Comparison of ENCODE assay signal across 28 mouse cellular contexts in the genomic region with DNA sequence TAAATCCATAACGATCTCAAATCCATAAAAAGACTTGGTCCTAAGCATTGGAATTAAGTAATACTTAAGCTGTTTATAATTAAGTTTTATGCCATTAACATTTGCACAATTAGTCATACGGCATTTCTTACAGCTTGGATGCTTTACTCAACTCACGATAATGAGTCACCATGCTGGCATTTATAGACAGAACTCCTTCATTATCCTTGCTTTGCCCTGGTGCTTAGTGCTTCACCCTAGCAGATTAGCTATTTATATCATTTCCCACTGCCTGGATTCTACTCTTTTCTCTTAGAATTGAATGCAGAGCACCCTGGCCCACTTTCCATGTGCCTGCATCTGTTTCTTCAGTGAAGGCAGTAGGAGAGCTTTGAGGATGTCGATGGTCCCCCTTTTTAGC. TPM values are rescaled to one million over a fixed set of nuclear protein-coding genes. Genes with fewer than 3 reads are reported as not detected.
A peak's percentile ranks its signal among the peaks of the same experiment; 100 is the strongest.
DNase-seq lines count a peak whose midpoint lies in the region; ATAC-seq and TF ChIP-seq lines count a peak whose summit lies in the region.
"Had no signal": no experiment of that assay in that cellular context is flagged by ENCODE, and none has a peak within 500 bp of the region (broad histone marks: within the 10 kb centered on the region; RNA-seq: fewer than 3 reads in every experiment).

No protein-coding gene starts in this region.

- no peak for TF ChIP-seq CTCF in embryonic fibroblast, embryonic 13.5 days (IDR thresholded peaks at IDR 0.05; ENCODE audit: borderline replicate concordance, insufficient read depth, low read length)

- ATAC-seq in frontal cortex, adult (ENCODE audit: low TSS enrichment), result peak; percentile 76
- no peak for ATAC-seq in heart, embryonic 15.5 days (replicated peaks; ENCODE audit: insufficient number of reproducible peaks, insufficient read depth, low FRiP score, low read depth)
- no peak for ATAC-seq in megakaryocyte, adult 5-6 weeks (ENCODE audit: poor library complexity, severe bottlenecking)
- ATAC-seq: activated CD4-positive, CD25-positive, alpha-beta regulatory T cell, adult 4 months; forebrain, embryonic 13.5 days had no signal

- H3K27ac ChIP-seq in heart, embryonic 15.5 days, result peak overlapping the region; percentile 66; the same call in 1 of the 2 replicates
- peak overlapping the region; percentile 88 for H3K27ac ChIP-seq in embryonic fibroblast, embryonic 13.5 days (ENCODE audit: insufficient read depth, low read length)
- H3K27ac ChIP-seq: forebrain, embryonic 13.5 days; kidney, postnatal 0 days; limb, embryonic 13.5 days; liver, embryonic 15.5 days had no signal

- H3K4me3 ChIP-seq in heart, embryonic 15.5 days, result no peak overlapping the region
- H3K4me3 ChIP-seq in embryonic fibroblast, embryonic 13.5 days (ENCODE audit: insufficient read depth, low read length), result no peak overlapping the region
- H3K4me3 ChIP-seq: forebrain, embryonic 13.5 days; limb, embryonic 13.5 days; liver, embryonic 15.5 days had no signal

- no peak for TF ChIP-seq POLR2A in embryonic fibroblast, embryonic 13.5 days (IDR thresholded peaks at IDR 0.05; ENCODE audit: low read depth, low read length)

- WGBS in heart, embryonic 15.5 days, result 59% methylated on average over 4 of the region's 4 CpGs

- no peak for DNase-seq in frontal cortex, postnatal 10 days (ENCODE audit: low spot score in 2 of 2)
- DNase-seq in heart, adult 9 months (ENCODE audit: low spot score in 2 of 2), result no peak
- DNase-seq in Muller cell, postnatal 12 days (ENCODE audit: inconsistent ontology term), result peak; percentile 87
- DNase-seq in testis, postnatal 14 days (ENCODE audit: low spot score), result no peak
- DNase-seq: adrenal gland, postnatal 14 days; B cell, adult 2 months; cerebellum, adult 2 months; cerebellum, postnatal 36 days; kidney, adult 11 months; lung, postnatal 10 days; midbrain, embryonic 14.5 days; right cerebral cortex, postnatal 4 days; thymus, postnatal 14 days had no signal

- no peaks in the 10 kb centered on the region for H3K36me3 ChIP-seq in heart, embryonic 15.5 days
- H3K36me3 ChIP-seq: limb, embryonic 13.5 days; liver, embryonic 15.5 days had no signal

- H3K9ac ChIP-seq in heart, embryonic 15.5 days, result no peak overlapping the region
- H3K9ac ChIP-seq: forebrain, embryonic 13.5 days; limb, embryonic 13.5 days; liver, embryonic 15.5 days had no signal

- no peaks in the 10 kb centered on the region for H3K9me3 ChIP-seq in heart, embryonic 15.5 days (replicated peaks)
- H3K9me3 ChIP-seq: forebrain, embryonic 13.5 days; limb, embryonic 13.5 days; liver, embryonic 15.5 days had no signal

- no peak overlapping the region for H3K4me2 ChIP-seq in heart, embryonic 15.5 days
- H3K4me2 ChIP-seq: forebrain, embryonic 13.5 days; limb, embryonic 13.5 days; liver, embryonic 15.5 days had no signal

- peaks cover 17% of the 10 kb centered on the region for H3K4me1 ChIP-seq in heart, embryonic 15.5 days (replicated peaks)
- peaks cover 11% of the 10 kb centered on the region for H3K4me1 ChIP-seq in embryonic fibroblast, embryonic 13.5 days (ENCODE audit: control insufficient read depth, insufficient read depth, low read length)
- H3K4me1 ChIP-seq: limb, embryonic 13.5 days; liver, embryonic 15.5 days had no signal

- H3K27me3 ChIP-seq in heart, embryonic 15.5 days, result no peaks in the 10 kb centered on the region
- H3K27me3 ChIP-seq: forebrain, embryonic 13.5 days; limb, embryonic 13.5 days; liver, embryonic 15.5 days; megakaryocyte, embryonic 14.5 days had no signal

RNA-seq across cellular contexts. Expression of a gene that starts 7.3 kb away (rescaled TPM):
- polyA plus RNA-seq in heart, embryonic 15.5 days (2015; fragmentation: Nextera tagmentation; extraction: Ambion mirVana), result 0.49 and 0.53 TPM in 2 replicates
- not detected in 2 replicates for polyA plus RNA-seq in embryonic fibroblast, embryonic 13.5 days (2011; ENCODE audit: insufficient read length, low read depth, missing spikeins)
- total RNA-seq in megakaryocyte, adult 5-6 weeks (2015), result not detected in 2 replicates
- total RNA-seq in megakaryocyte, adult 5-6 weeks (2017), result not detected in 2 replicates
- total RNA-seq: layer of hippocampus, postnatal 25 days; left cerebral cortex, postnatal 14 days had no signal
- polyA plus RNA-seq: activated CD4-positive, CD25-positive, alpha-beta regulatory T cell, adult 4 months; cerebellum, adult 2 months; forebrain, embryonic 13.5 days; hindbrain, embryonic 11.5 days; kidney, postnatal 0 days; limb, embryonic 13.5 days; liver, embryonic 15.5 days; midbrain, embryonic 14.5 days; stomach, postnatal 0 days had no signal

RNA-seq across cellular contexts. Expression of a gene that starts 18.0 kb away (rescaled TPM):
- polyA plus RNA-seq in heart, embryonic 15.5 days (2015; fragmentation: Nextera tagmentation; extraction: Ambion mirVana), result 654 and 710 TPM in 2 replicates
- polyA plus RNA-seq in embryonic fibroblast, embryonic 13.5 days (2011; ENCODE audit: insufficient read length, low read depth, missing spikeins), result 381 and 419 TPM in 2 replicates
- total RNA-seq in megakaryocyte, adult 5-6 weeks (2015), result 1,273 and 1,418 TPM in 2 replicates
- 1,036 and 1,154 TPM in 2 replicates for total RNA-seq in megakaryocyte, adult 5-6 weeks (2017)

RNA-seq across cellular contexts. Expression of a gene that starts 22.6 kb away (rescaled TPM):
- 2.9 and 5.3 TPM in 2 replicates for polyA plus RNA-seq in heart, embryonic 15.5 days (2015; fragmentation: Nextera tagmentation; extraction: Ambion mirVana)
- polyA plus RNA-seq in embryonic fibroblast, embryonic 13.5 days (2011; ENCODE audit: insufficient read length, low read depth, missing spikeins), result not detected in 2 replicates
- total RNA-seq in megakaryocyte, adult 5-6 weeks (2015), result not detected in 2 replicates
- not detected in 2 replicates for total RNA-seq in megakaryocyte, adult 5-6 weeks (2017)
- total RNA-seq: adrenal gland, postnatal 14 days; layer of hippocampus, postnatal 25 days; left cerebral cortex, postnatal 14 days had no signal
- polyA plus RNA-seq: activated CD4-positive, CD25-positive, alpha-beta regulatory T cell, adult 4 months; cerebellum, adult 2 months; forebrain, embryonic 13.5 days; hindbrain, embryonic 11.5 days; kidney, postnatal 0 days; limb, embryonic 13.5 days; midbrain, embryonic 14.5 days; stomach, postnatal 0 days had no signal

RNA-seq across cellular contexts. Expression of a gene that starts 37.6 kb away (rescaled TPM):
- polyA plus RNA-seq in heart, embryonic 15.5 days (2015; fragmentation: Nextera tagmentation; extraction: Ambion mirVana), result not detected in 2 replicates
- not detected in 2 replicates for polyA plus RNA-seq in embryonic fibroblast, embryonic 13.5 days (2011; ENCODE audit: insufficient read length, low read depth, missing spikeins)
- not detected in 2 replicates for total RNA-seq in megakaryocyte, adult 5-6 weeks (2015)
- total RNA-seq in megakaryocyte, adult 5-6 weeks (2017), result not detected in 2 replicates
- total RNA-seq: adrenal gland, postnatal 14 days; layer of hippocampus, postnatal 25 days; left cerebral cortex, postnatal 14 days had no signal
- polyA plus RNA-seq: activated CD4-positive, CD25-positive, alpha-beta regulatory T cell, adult 4 months; cerebellum, adult 2 months; forebrain, embryonic 13.5 days; gonadal fat pad, adult 2 months; hindbrain, embryonic 11.5 days; kidney, postnatal 0 days; limb, embryonic 13.5 days; liver, embryonic 15.5 days; midbrain, embryonic 14.5 days had no signal

RNA-seq across cellular contexts. Expression of a gene that starts 58.9 kb away (rescaled TPM):
- polyA plus RNA-seq in heart, embryonic 15.5 days (2015; fragmentation: Nextera tagmentation; extraction: Ambion mirVana), result not detected in 2 replicates
- not detected in 2 replicates for polyA plus RNA-seq in embryonic fibroblast, embryonic 13.5 days (2011; ENCODE audit: insufficient read length, low read depth, missing spikeins)
- total RNA-seq in megakaryocyte, adult 5-6 weeks (2015), result not detected in 2 replicates
- total RNA-seq in megakaryocyte, adult 5-6 weeks (2017), result not detected in 2 replicates
- total RNA-seq: left cerebral cortex, postnatal 14 days had no signal
- polyA plus RNA-seq: activated CD4-positive, CD25-positive, alpha-beta regulatory T cell, adult 4 months; cerebellum, adult 2 months; forebrain, embryonic 13.5 days; hindbrain, embryonic 11.5 days; kidney, postnatal 0 days; limb, embryonic 13.5 days; midbrain, embryonic 14.5 days had no signal
